Mouse (Mus musculus): ENCODE measurements at regions not wholly inside any gene's neighbourhood (a gene's known extent, or its start where the extent isn't known, plus 50 kb on each side); places are given as distances from the start of the nearest gene placed in this dataset.

- Histone ChIP-seq H3K27ac (ENCODE audit: insufficient read depth, low read depth, low read length) (no peak overlapping the region), H3K27me3 (replicated peaks; ENCODE audit: control insufficient read depth, insufficient read depth, low read length) (no peaks in the 10 kb centered on the region), H3K4me1 (ENCODE audit: control insufficient read depth, insufficient read depth, low read length) (no peaks in the 10 kb centered on the region), H3K4me3 (ENCODE audit: insufficient read depth, low read depth, low read length) (no peak overlapping the region), H3K36me3 (ENCODE audit: control insufficient read depth, insufficient read depth, low read length) (no peaks in the 10 kb centered on the region)
- no peak for TF ChIP-seq POLR2A (IDR thresholded peaks at IDR 0.05; ENCODE audit: low read depth, low read length)
- TF ChIP-seq CTCF (conservative IDR thresholded peaks at IDR 0.05; ENCODE audit: insufficient read depth, insufficient read length, low read depth, low read length), result no peak
- WGBS, result 35% methylated on average over 2 of the region's 2 CpGs
- DNase-seq, result peak; percentile 63
These were observed 73.2 kb upstream of the Azi2 start for GRCm38 (mm10) chr9:117967080-117967479.

GRCm38 (mm10) chr9:117966326-117966989 lies 73.8 kb upstream of the Azi2 start:
- 0 out of 2 replicates have a peak, but pooled peaks have one; percentile 7 for TF ChIP-seq CTCF (conservative IDR thresholded peaks at IDR 0.05; ENCODE audit: insufficient read depth, insufficient read length, low read depth, low read length)
- TF ChIP-seq POLR2A (IDR thresholded peaks at IDR 0.05; ENCODE audit: low read depth, low read length), result no peak
- Histone ChIP-seq H3K36me3 (ENCODE audit: control insufficient read depth, insufficient read depth, low read length) (no peaks in the 10 kb centered on the region), H3K27ac (ENCODE audit: insufficient read depth, low read depth, low read length) (no peak overlapping the region), H3K4me3 (ENCODE audit: insufficient read depth, low read depth, low read length) (no peak overlapping the region), H3K4me1 (ENCODE audit: control insufficient read depth, insufficient read depth, low read length) (no peaks in the 10 kb centered on the region), H3K27me3 (replicated peaks; ENCODE audit: control insufficient read depth, insufficient read depth, low read length) (no peaks in the 10 kb centered on the region)
- 62% methylated on average over 10 of the region's 10 CpGs for WGBS
- peak; percentile 12 for DNase-seq

- DNase-seq, result peak; percentile 15
- 53% methylated on average over 9 of the region's 9 CpGs for WGBS
- TF ChIP-seq POLR2A (IDR thresholded peaks at IDR 0.05; ENCODE audit: low read depth, low read length) (no peak), CTCF (conservative IDR thresholded peaks at IDR 0.05; ENCODE audit: insufficient read depth, insufficient read length, low read depth, low read length) (no peak)
- H3K4me1 ChIP-seq (ENCODE audit: control insufficient read depth, insufficient read depth, low read length), result no peaks in the 10 kb centered on the region
- H3K36me3 ChIP-seq (ENCODE audit: control insufficient read depth, insufficient read depth, low read length), result no peaks in the 10 kb centered on the region
- H3K27ac ChIP-seq (ENCODE audit: insufficient read depth, low read depth, low read length), result peak overlapping the region; percentile 30; the same call in 1 of the 2 replicates
- H3K4me3 ChIP-seq (ENCODE audit: insufficient read depth, low read depth, low read length), result no peak overlapping the region
- no peaks in the 10 kb centered on the region for H3K27me3 ChIP-seq (replicated peaks; ENCODE audit: control insufficient read depth, insufficient read depth, low read length)
These were observed 77.9 kb upstream of the Azi2 start for GRCm38 (mm10) chr9:117962088-117963030.

GRCm38 (mm10) chr9:117959845-117960244 lies 80.5 kb upstream of the Azi2 start:
- H3K4me1 ChIP-seq (ENCODE audit: control insufficient read depth, insufficient read depth, low read length), result no peaks in the 10 kb centered on the region
- no peaks in the 10 kb centered on the region for H3K36me3 ChIP-seq (ENCODE audit: control insufficient read depth, insufficient read depth, low read length)
- H3K4me3 ChIP-seq (ENCODE audit: insufficient read depth, low read depth, low read length), result no peak overlapping the region
- no peak for DNase-seq
- no peak for TF ChIP-seq POLR2A (IDR thresholded peaks at IDR 0.05; ENCODE audit: low read depth, low read length)
- TF ChIP-seq CTCF (conservative IDR thresholded peaks at IDR 0.05; ENCODE audit: insufficient read depth, insufficient read length, low read depth, low read length), result no peak
- H3K27ac ChIP-seq (ENCODE audit: insufficient read depth, low read depth, low read length), result no peak overlapping the region
- no peaks in the 10 kb centered on the region for H3K27me3 ChIP-seq (replicated peaks; ENCODE audit: control insufficient read depth, insufficient read depth, low read length)
- 94% methylated on average over 2 of the region's 2 CpGs for WGBS

GRCm38 (mm10) chr9:117957195-117957594 lies 83.1 kb upstream of the Azi2 start:
- 79% methylated on average over 2 of the region's 2 CpGs for WGBS
- no peaks in the 10 kb centered on the region for H3K36me3 ChIP-seq (ENCODE audit: control insufficient read depth, insufficient read depth, low read length)
- H3K27ac ChIP-seq (ENCODE audit: insufficient read depth, low read depth, low read length), result no peak overlapping the region
- no peak for DNase-seq
- H3K4me1 ChIP-seq (ENCODE audit: control insufficient read depth, insufficient read depth, low read length), result no peaks in the 10 kb centered on the region
- H3K27me3 ChIP-seq (replicated peaks; ENCODE audit: control insufficient read depth, insufficient read depth, low read length), result no peaks in the 10 kb centered on the region
- no peak overlapping the region for H3K4me3 ChIP-seq (ENCODE audit: insufficient read depth, low read depth, low read length)
- no peak for TF ChIP-seq CTCF (conservative IDR thresholded peaks at IDR 0.05; ENCODE audit: insufficient read depth, insufficient read length, low read depth, low read length)
- no peak for TF ChIP-seq POLR2A (IDR thresholded peaks at IDR 0.05; ENCODE audit: low read depth, low read length)

- Histone ChIP-seq H3K4me3 (ENCODE audit: insufficient read depth, low read depth, low read length) (no peak overlapping the region), H3K36me3 (ENCODE audit: control insufficient read depth, insufficient read depth, low read length) (no peaks in the 10 kb centered on the region), H3K27ac (ENCODE audit: insufficient read depth, low read depth, low read length) (no peak overlapping the region), H3K4me1 (ENCODE audit: control insufficient read depth, insufficient read depth, low read length) (no peaks in the 10 kb centered on the region), H3K27me3 (replicated peaks; ENCODE audit: control insufficient read depth, insufficient read depth, low read length) (no peaks in the 10 kb centered on the region)
- WGBS, result 68% methylated on average over 2 of the region's 2 CpGs
- TF ChIP-seq POLR2A (IDR thresholded peaks at IDR 0.05; ENCODE audit: low read depth, low read length) (no peak), CTCF (conservative IDR thresholded peaks at IDR 0.05; ENCODE audit: insufficient read depth, insufficient read length, low read depth, low read length) (no peak)
- DNase-seq, result peak; percentile 27
These were observed 83.6 kb upstream of the Azi2 start for GRCm38 (mm10) chr9:117956691-117957090.

- 62% methylated on average over 7 of the region's 7 CpGs for WGBS
- TF ChIP-seq POLR2A (IDR thresholded peaks at IDR 0.05; ENCODE audit: low read depth, low read length) (no peak), CTCF (conservative IDR thresholded peaks at IDR 0.05; ENCODE audit: insufficient read depth, insufficient read length, low read depth, low read length) (no peak)
These were observed 112.8 kb upstream of the Azi2 start for GRCm38 (mm10) chr9:117927466-117927847.

More at GRCm38 (mm10) chr9:117927466-117927847, 112.8 kb upstream of the Azi2 start:
- H3K36me3 ChIP-seq (ENCODE audit: control insufficient read depth, insufficient read depth, low read length), result no peaks in the 10 kb centered on the region
- H3K27ac ChIP-seq (ENCODE audit: insufficient read depth, low read depth, low read length), result no peak overlapping the region
- no peak overlapping the region for H3K4me3 ChIP-seq (ENCODE audit: insufficient read depth, low read depth, low read length)
- no peak for DNase-seq
- no peaks in the 10 kb centered on the region for H3K4me1 ChIP-seq (ENCODE audit: control insufficient read depth, insufficient read depth, low read length)
- H3K27me3 ChIP-seq (replicated peaks; ENCODE audit: control insufficient read depth, insufficient read depth, low read length), result no peaks in the 10 kb centered on the region
